ENCODE assay signal across 8 mouse cellular contexts in genomic region chr17:33781124-33781977, GRCm38 (mm10). TPM values are rescaled to one million over a fixed set of nuclear protein-coding genes. Genes with fewer than 3 reads are reported as not detected.
DNase-seq lines count a peak whose midpoint lies in the region; ATAC-seq and TF ChIP-seq lines count a peak whose summit lies in the region.

Gene Angptl4, minus strand, starts transcription at chr17:33781830.

- peak within 1 kb of the TSS; percentile 80 for H3K4me2 ChIP-seq in heart, embryonic 14.5 days (ENCODE audit: low read length)
- peak within 1 kb of the TSS; percentile 91 for H3K4me2 ChIP-seq in liver, embryonic 15.5 days
- peak within 1 kb of the TSS; percentile 85 for H3K4me2 ChIP-seq in neural tube, embryonic 11.5 days (ENCODE audit: low read depth)

- H3K4me1 ChIP-seq in erythroblast, embryonic 14.5 days (ENCODE audit: control insufficient read depth): peaks cover 29% of the 10 kb centered on the region
- peaks cover 42 to 59% of the 10 kb centered on the region in 2 experiments for H3K4me1 ChIP-seq in heart, embryonic 14.5 days (ENCODE audit: control insufficient read depth in 2 of 2, insufficient read depth in 2 of 2, low read length in 2 of 2)
- H3K4me1 ChIP-seq in liver, embryonic 15.5 days (replicated peaks): peaks cover 52% of the 10 kb centered on the region
- H3K4me1 ChIP-seq in neural tube, embryonic 11.5 days (ENCODE audit: control insufficient read depth, insufficient read depth, low read length): peaks cover 7% of the 10 kb centered on the region; the same call in 1 of the 2 replicates
- peaks cover 16% of the 10 kb centered on the region for H3K4me1 ChIP-seq in testis, adult 2 months (ENCODE audit: control insufficient read depth, insufficient read depth, low read length)

- TF ChIP-seq CTCF in testis, adult 2 months (IDR thresholded peaks at IDR 0.05; ENCODE audit: control insufficient read depth, insufficient read depth, insufficient replicate concordance, low read depth, low read length): no peak

- peak; percentile 42; the same call in 1 of the 2 replicates for ATAC-seq in heart, embryonic 14.5 days (ENCODE audit: insufficient number of reproducible peaks, insufficient read depth, low FRiP score, low read depth)
- peak; percentile 77 for ATAC-seq in liver, embryonic 15.5 days (ENCODE audit: insufficient read depth)
- ATAC-seq in neural tube, embryonic 11.5 days (ENCODE audit: insufficient read depth, low FRiP score, low TSS enrichment): peak; percentile 73; the same call in 1 of the 2 replicates

- 0 out of 2 replicates have a peak, but pooled peaks cover 4% of the 10 kb centered on the region for H3K27me3 ChIP-seq in erythroblast, embryonic 14.5 days (ENCODE audit: control insufficient read depth)
- H3K27me3 ChIP-seq in heart, embryonic 14.5 days (ENCODE audit: control insufficient read depth, insufficient read depth, low read length): no peaks in the 10 kb centered on the region
- H3K27me3 ChIP-seq in liver, embryonic 15.5 days: peaks cover 12% of the 10 kb centered on the region
- no peaks in the 10 kb centered on the region for H3K27me3 ChIP-seq in neural tube, embryonic 11.5 days (ENCODE audit: control insufficient read depth, insufficient read depth, low read length)
- H3K27me3 ChIP-seq in testis, adult 2 months (ENCODE audit: control insufficient read depth, insufficient read depth, low read length): no peaks in the 10 kb centered on the region

- peak within 1 kb of the TSS; percentile 65 for H3K9ac ChIP-seq in heart, embryonic 14.5 days (ENCODE audit: low read length)
- peak within 1 kb of the TSS; percentile 58 for H3K9ac ChIP-seq in liver, embryonic 15.5 days
- peak within 1 kb of the TSS; percentile 59 for H3K9ac ChIP-seq in neural tube, embryonic 11.5 days (ENCODE audit: low read length)

- WGBS in heart, embryonic 14.5 days: 2% methylated on average over 50 of the region's 50 CpGs
- under 1% methylated on average over 50 of the region's 50 CpGs for WGBS in liver, embryonic 15.5 days (ENCODE audit: insufficient replicate concordance)
- 3% methylated on average over 50 of the region's 50 CpGs for WGBS in neural tube, embryonic 11.5 days

- H3K4me3 ChIP-seq in erythroblast, embryonic 14.5 days (replicated peaks): peak within 1 kb of the TSS; percentile 62
- H3K4me3 ChIP-seq in heart, embryonic 14.5 days (ENCODE audit: control insufficient read depth in 1 of 2, insufficient read depth in 1 of 2, low read depth in 1 of 2, low read length in 2 of 2): peak within 1 kb of the TSS; percentile 39 to 49
- peak within 1 kb of the TSS; percentile 63 for H3K4me3 ChIP-seq in liver, embryonic 15.5 days (replicated peaks)
- peak within 1 kb of the TSS; percentile 46 for H3K4me3 ChIP-seq in neural tube, embryonic 11.5 days (ENCODE audit: low read depth, low read length)
- H3K4me3 ChIP-seq in testis, adult 2 months (ENCODE audit: control insufficient read depth, low read depth, low read length): peak within 1 kb of the TSS; percentile 74

- peak; percentile 28 for TF ChIP-seq POLR2A in testis, adult 2 months (IDR thresholded peaks at IDR 0.05; ENCODE audit: control insufficient read depth, low read depth, low read length)

- peak within 1 kb of the TSS; percentile 71 to 84 for H3K27ac ChIP-seq in heart, embryonic 14.5 days (replicated peaks in 1 of 2; ENCODE audit: control insufficient read depth in 1 of 2, insufficient read depth in 1 of 2, low read depth in 2 of 2, low read length in 2 of 2)
- H3K27ac ChIP-seq in liver, embryonic 15.5 days (replicated peaks): peak within 1 kb of the TSS; percentile 77
- peak within 1 kb of the TSS; percentile 60; the same call in 1 of the 2 replicates for H3K27ac ChIP-seq in neural tube, embryonic 11.5 days (ENCODE audit: low read depth, low read length)
- peak within 1 kb of the TSS; percentile 72 for H3K27ac ChIP-seq in testis, adult 2 months (ENCODE audit: control insufficient read depth, insufficient read depth, low read depth, low read length)

- peak; percentile 91 for DNase-seq in A20 (ENCODE audit: low read depth, low spot score)
- peak; percentile 90 for DNase-seq in adrenal gland, postnatal 10 days
- DNase-seq in kidney, postnatal 10 days: peak; percentile 84
- peak; percentile 79 for DNase-seq in neural tube, embryonic 11.5 days (ENCODE audit: low spot score)

- peaks cover 19% of the 10 kb centered on the region for H3K36me3 ChIP-seq in erythroblast, embryonic 14.5 days (ENCODE audit: control insufficient read depth)
- H3K36me3 ChIP-seq in heart, embryonic 14.5 days (ENCODE audit: control insufficient read depth, insufficient read depth, low read length): peaks cover 16% of the 10 kb centered on the region
- H3K36me3 ChIP-seq in liver, embryonic 15.5 days (replicated peaks): peaks cover 21% of the 10 kb centered on the region
- H3K36me3 ChIP-seq in neural tube, embryonic 11.5 days (ENCODE audit: control insufficient read depth, insufficient read depth, low read length): no peaks in the 10 kb centered on the region; the same call in 1 of the 2 replicates
- H3K36me3 ChIP-seq in testis, adult 2 months (ENCODE audit: control insufficient read depth, insufficient read depth, low read length): no peaks in the 10 kb centered on the region

- no peaks in the 10 kb centered on the region for H3K9me3 ChIP-seq in erythroblast, embryonic 14.5 days (ENCODE audit: control insufficient read depth, low read length)
- no peaks in the 10 kb centered on the region for H3K9me3 ChIP-seq in heart, embryonic 14.5 days (ENCODE audit: control insufficient read depth, low read length)
- H3K9me3 ChIP-seq in liver, embryonic 15.5 days (replicated peaks): no peaks in the 10 kb centered on the region
- H3K9me3 ChIP-seq in neural tube, embryonic 11.5 days (ENCODE audit: control insufficient read depth, low read length): no peaks in the 10 kb centered on the region

RNA-seq across cellular contexts. Expression of gene Angptl4, which starts in this region (rescaled TPM):
- 100 to 1,000 TPM; 156 to 168 TPM for total RNA-seq in adrenal gland, postnatal 10 days (2021)
- 0.07 TPM in 1 of 2 replicates, not detected in the other for polyA plus RNA-seq in erythroblast, embryonic 14.5 days (2012)
- polyA plus RNA-seq in heart, embryonic 14.5 days (2014; fragmentation: Nextera tagmentation; extraction: Ambion mirVana): 13.5 and 16.4 TPM in 2 replicates
- polyA plus RNA-seq in liver, embryonic 15.5 days (2015; fragmentation: Nextera tagmentation; extraction: Ambion mirVana): 23.0 and 27.6 TPM in 2 replicates
- polyA plus RNA-seq in neural tube, embryonic 11.5 days (2014; fragmentation: Nextera tagmentation; extraction: Ambion mirVana): 14.9 and 18.6 TPM in 2 replicates
- polyA plus RNA-seq in testis, adult 2 months (2012; rRNA removed): 3.3 and 4.3 TPM in 2 replicates

Comparison
In these comparisons a context has a peak if more than half of its experiments do, and no peak if none do; other contexts are left out.
1. Peak in every context shown above with its lines: DNase-seq, ATAC-seq, H3K4me3 ChIP-seq and H3K27ac ChIP-seq.